Mouse (Mus musculus) gastrocnemius, adult 2 months (tissue): ENCODE measurements around the gene Atxn1. TPM values are rescaled to one million over a fixed set of nuclear protein-coding genes. Genes with fewer than 3 reads are reported as not detected.

Experiments used
- DNase-seq: peaks from one replicate; pipeline ENCODE4 v3.0.0; 2022
- H3K27ac ChIP-seq: fragments of 200-600 bp; 2 replicates; pipeline ENCODE4 v1.8.1; 2022; ENCODE audit warnings: mild to moderate bottlenecking
- H3K4me3 ChIP-seq: fragments of 200-600 bp; 2 replicates; pipeline ENCODE4 v1.8.1; 2022; ENCODE audit warnings: mild to moderate bottlenecking, moderate library complexity
- CTCF ChIP-seq: fragments of 200-600 bp; IDR thresholded peaks from 2 replicates; pipeline ENCODE4 v1.8.1; 2022; ENCODE audit warnings: antibody characterized with exemption, mild to moderate bottlenecking, moderate library complexity
- intact Hi-C: fragments of 180-260 bp; cut with DNase I; formaldehyde crosslinking; loops from one replicate; pipeline ENCODE4 v1.15.1; 2025
- total RNA-seq, 2 experiments: library from RNA; stranded (reverse); gene quantifications; 2 replicates each; pipeline ENCODE4 v1.2.3; 2021

Gene Atxn1
- total RNA-seq, 2 experiments from 2014 or later = 40.4 to 56.3 TPM

DNA sequence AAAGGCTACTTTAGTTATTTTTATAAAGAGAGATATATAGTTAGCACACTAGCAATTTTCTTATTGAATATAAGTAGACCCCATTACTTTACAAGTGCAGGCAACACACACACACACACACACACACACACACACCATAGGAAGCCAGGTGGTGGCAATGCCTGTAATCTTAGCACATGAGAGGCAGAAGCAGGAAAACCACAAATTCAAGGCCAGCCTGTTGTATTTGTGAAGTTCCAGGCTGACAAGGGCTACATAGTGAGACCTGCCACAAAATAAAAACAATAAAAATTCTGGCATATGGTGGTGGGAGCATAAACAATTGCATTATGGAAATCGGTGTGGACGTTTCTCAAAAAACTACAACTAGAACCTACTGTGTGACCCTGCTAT is 88.4 kb downstream of the Atxn1 start:
- DNase-seq = no peak
- TF ChIP-seq CTCF = no peak
- intact Hi-C loops = no loop called here
- Histone ChIP-seq H3K4me3 (no peak overlapping the region), H3K27ac (no peak overlapping the region)

DNA sequence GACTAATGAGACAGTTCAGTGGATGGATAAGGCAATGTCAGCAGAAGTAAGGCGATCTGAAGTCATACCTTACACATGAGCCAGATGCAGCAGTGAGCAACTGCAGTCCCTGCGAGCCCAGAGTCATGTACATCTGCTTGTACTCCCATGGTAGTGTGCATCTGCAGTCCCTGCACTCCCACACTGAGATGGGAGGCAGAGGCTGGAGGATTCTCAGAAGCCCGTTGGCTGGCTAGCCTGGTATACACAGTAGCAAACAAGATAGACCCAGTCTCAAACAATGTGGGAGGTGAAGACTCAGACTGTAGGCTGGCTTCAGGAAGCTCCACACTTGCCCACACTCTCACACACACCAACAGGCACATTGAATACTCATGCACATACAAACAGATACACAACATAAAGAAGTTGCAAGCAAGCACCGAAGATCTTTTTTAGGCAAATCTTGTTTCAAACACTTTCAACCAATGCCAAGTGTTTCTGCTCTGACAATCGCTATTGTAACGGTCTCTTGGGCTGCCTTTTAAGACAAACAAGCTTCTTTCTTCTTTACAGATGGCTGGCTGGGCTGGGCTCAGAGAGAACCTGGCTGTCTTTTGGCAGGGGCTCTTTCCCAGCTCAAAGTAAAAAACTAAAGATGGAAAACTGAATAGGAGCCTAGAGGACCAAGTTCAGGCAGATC is 89.0 kb downstream of the Atxn1 start:
- DNase-seq = no peak
- intact Hi-C loops = no loop called here
- H3K27ac ChIP-seq = no peak overlapping the region
- no peak for TF ChIP-seq CTCF
- H3K4me3 ChIP-seq = no peak overlapping the region

DNA sequence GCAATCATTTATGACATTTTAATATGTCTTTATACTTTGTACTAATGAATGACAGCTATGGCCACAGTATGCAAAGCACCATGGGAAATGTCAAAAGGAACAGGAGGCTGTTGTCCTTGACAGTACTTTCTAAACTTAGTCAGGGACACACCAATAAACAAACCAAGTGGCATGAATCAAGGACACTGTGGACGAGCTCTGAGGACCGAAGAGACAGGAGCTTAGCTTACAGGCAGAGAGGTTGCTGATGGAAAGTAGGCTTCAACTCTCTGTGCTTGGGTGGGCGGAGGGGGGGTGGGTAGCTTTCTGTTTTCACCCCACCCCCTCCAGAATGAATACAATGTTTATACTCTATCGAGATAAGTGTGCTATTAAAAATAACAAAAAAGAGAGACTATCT is 90.6 kb downstream of the Atxn1 start:
- intact Hi-C loops = loop anchor here (5.0 kb wide), 1 partner anchor 42 kb away; no protein-coding TSS in a partner anchor
- H3K27ac ChIP-seq = peak overlapping the region; percentile 88
- TF ChIP-seq CTCF = no peak

DNA sequence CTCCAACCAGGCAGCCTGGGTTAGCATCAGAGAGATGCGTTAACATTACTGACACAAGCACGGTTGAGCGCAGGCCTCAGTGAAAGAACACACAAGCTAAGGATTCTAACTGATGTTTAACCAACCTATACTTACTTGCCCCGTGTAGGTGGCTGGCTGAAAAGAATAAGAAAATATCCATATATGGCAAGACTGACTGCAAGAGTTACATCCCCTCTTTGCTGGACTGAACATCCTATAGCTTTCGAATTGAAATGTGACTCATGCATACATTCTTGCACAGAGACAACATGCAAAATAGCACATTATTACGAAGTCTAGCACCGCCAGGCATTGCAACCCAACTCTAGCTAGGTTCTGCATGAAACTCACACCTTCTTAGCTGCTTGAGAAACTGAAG is 91.8 kb downstream of the Atxn1 start:
- no peak for TF ChIP-seq CTCF
- no peak overlapping the region for H3K4me3 ChIP-seq
- intact Hi-C loops = loop anchor here (2.0 to 5.0 kb wide), 2 partner anchors 41 to 90 kb away; no protein-coding TSS in a partner anchor
- H3K27ac ChIP-seq = peak overlapping the region; percentile 88
- no peak for DNase-seq

More for the DNA sequence above, 90.6 kb downstream of the Atxn1 start:
- no peak for DNase-seq
- H3K4me3 ChIP-seq = no peak overlapping the region

DNA sequence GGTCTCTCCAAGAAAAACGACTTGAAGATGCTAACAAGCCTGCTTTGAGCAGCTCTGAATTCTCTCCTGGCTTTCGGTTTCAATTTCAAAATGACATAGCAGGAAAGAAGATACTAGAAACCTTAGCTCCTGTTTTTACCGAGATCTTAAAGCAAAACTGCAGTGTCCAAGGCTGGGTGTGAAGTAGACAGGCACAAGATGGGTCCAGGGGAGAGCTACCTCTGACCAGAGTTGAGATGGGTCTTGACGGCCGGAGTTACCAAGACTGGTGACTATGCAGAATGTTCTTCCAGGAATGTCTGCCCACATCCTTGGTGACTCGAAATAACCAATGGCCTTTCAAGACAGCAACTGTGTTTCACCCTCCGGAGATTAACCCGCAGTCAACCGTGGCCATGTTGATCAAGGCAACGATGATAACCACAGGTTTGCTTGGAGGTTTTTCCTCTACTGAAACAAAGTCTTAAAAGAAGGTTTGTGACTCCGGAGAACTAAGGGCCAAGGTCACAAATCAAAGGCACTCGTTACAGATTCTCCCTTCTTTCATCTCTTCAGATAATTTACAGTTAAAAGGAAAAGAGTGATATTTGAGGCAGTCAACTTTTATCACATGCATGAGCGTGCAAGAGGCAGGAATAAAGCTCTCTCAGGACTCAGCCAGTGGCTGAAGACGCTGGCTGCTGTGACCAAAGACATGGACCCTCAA is 92.6 kb downstream of the Atxn1 start:
- H3K27ac ChIP-seq = peak overlapping the region; percentile 88
- no peak for TF ChIP-seq CTCF
- peak; percentile 51 for DNase-seq
- H3K4me3 ChIP-seq = peak overlapping the region; percentile 72
- intact Hi-C loops = loop anchor here (2.0 to 5.0 kb wide), 2 partner anchors 40 to 91 kb away; no protein-coding TSS in a partner anchor

DNA sequence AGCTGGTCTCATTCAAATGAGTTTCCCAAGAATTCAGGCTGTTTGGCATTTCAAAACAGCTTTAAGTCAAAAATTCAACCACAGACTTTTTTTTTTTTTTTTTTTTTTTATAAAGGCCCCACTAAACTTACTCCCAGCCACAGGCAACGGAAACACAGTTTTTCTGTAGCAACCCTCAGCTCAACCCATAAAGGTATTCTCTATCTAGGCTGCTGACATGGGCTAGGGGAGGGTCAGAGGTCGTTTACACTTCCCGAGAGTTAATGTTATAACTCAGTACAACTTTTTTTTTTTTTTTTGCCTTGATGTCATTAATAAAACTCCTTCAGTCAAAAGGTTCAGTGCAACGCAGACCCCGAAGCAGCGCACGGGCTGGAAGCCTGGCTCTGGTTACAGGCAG is 93.3 kb downstream of the Atxn1 start:
- peak; percentile 43 for DNase-seq
- peak overlapping the region; percentile 88 for H3K27ac ChIP-seq
- H3K4me3 ChIP-seq = peak overlapping the region; percentile 72
- intact Hi-C loops = loop anchor here (5.0 kb wide), 1 partner anchor 39 kb away; no protein-coding TSS in a partner anchor
- TF ChIP-seq CTCF = no peak

DNA sequence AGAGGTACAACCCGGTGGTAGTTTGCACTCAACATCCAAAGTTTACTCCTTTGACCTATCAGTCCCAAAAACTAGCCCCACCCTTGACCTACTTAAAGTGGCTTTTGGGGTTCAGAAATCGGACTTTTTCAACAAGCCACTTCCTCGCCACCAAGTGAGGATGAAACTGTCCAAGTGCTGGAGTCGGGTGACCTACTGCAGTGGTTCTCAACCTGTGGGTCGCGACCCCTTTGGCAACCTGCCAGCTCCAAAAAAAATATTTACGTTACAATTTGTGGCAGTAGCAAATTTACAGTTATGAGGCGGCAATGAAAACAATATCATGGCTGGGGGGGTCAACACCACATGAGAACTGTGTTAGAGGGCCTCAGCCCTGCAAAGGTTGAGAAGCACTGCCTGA is 95.9 kb downstream of the Atxn1 start:
- Histone ChIP-seq H3K27ac (no peak overlapping the region), H3K4me3 (no peak overlapping the region)
- TF ChIP-seq CTCF = no peak
- intact Hi-C loops = no loop called here
- no peak for DNase-seq

DNA sequence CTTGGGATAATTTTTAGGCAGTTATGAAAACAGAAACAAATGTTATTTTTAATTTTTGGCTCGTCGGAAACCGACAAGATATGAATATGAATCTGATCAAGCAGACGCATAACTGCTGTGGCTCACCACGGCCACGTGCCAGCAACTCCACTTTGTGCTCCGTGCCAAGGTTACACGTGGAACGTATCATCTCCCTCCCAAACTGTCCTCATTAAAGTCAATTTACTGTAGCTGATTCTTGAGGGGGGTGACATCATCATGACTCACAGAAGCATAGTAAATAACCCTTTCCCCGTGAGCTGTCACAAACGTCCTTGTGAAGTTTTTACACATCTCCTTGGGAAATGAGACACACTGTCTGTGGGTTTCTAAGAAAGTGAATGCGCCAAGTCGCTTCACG is 97.5 kb downstream of the Atxn1 start:
- TF ChIP-seq CTCF = no peak
- Histone ChIP-seq H3K27ac (no peak overlapping the region), H3K4me3 (no peak overlapping the region)
- intact Hi-C loops = no loop called here
- peak; percentile 48 for DNase-seq

DNA sequence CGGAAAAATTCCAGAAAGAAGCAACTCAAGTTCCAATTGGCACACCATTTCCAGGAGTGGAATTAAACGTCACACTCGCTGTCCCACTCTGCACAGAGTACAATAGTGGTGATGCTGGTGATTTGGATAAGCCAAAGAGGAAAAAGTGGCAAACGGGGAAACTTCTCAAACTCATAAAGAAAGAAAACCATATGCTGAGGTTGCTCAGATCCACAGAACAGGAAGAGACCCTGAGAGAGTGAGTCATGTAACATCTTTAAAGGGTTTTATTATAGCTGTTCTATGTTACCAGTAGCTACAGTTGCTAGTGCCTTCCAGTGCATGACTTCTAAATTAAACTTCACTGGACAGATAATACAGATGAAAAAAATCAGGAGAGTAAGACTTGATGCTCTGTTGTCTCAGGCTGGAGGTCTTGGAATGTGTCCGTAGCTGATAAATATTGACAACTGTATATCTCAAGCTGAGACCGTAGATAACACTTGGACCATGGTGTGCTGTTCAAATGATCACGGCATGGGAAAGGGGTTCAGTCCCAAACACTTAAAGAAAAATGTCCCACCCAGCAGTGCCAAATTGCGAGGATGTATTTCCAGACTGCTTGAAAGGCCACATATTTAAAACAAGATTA is 98.1 kb downstream of the Atxn1 start:
- no peak overlapping the region for H3K4me3 ChIP-seq
- TF ChIP-seq CTCF = no peak
- H3K27ac ChIP-seq = no peak overlapping the region
- DNase-seq = no peak
- intact Hi-C loops = no loop called here

DNA sequence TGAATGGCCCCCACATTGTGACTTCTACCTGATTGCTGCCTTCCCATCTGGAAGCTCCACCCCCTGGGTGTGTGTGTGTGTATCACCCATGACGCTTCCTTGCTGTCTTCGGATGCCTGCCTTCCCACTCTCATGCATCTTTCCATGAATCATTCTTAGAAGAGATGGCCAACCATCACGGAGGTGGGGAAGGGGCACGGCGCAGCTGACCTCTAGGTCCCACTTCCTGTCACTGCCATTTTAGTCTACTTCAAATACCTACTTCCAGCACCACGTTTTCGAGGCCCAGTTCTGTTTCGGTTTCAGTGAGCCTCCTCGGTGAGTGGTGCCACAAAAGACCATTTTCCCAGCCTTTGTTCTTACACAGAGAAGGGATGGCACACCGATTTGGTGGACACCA is 99.2 kb downstream of the Atxn1 start:
- Histone ChIP-seq H3K27ac (no peak overlapping the region), H3K4me3 (no peak overlapping the region)
- intact Hi-C loops = no loop called here
- no peak for TF ChIP-seq CTCF
- no peak for DNase-seq

DNA sequence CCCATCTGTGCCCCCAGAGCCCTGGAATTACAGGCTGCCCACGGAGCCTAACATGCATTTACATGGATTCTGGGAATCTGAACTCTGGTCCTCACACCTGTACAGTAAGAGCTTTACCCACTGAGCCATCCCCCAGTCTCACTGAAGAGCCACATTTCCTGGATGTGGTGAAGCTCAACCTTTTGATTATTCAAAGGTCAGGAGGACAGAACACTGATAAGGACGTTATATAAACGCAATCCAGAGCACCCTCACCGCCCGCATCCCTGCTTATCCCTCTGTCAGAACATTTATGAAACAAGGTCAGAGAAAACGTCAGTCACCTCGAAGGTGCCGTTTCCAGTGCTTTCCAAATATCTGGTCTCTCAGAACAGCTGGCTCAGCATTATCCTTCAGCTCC is 101.0 kb downstream of the Atxn1 start:
- TF ChIP-seq CTCF = no peak
- H3K27ac ChIP-seq = no peak overlapping the region
- DNase-seq = no peak
- no peak overlapping the region for H3K4me3 ChIP-seq
- intact Hi-C loops = no loop called here

DNA sequence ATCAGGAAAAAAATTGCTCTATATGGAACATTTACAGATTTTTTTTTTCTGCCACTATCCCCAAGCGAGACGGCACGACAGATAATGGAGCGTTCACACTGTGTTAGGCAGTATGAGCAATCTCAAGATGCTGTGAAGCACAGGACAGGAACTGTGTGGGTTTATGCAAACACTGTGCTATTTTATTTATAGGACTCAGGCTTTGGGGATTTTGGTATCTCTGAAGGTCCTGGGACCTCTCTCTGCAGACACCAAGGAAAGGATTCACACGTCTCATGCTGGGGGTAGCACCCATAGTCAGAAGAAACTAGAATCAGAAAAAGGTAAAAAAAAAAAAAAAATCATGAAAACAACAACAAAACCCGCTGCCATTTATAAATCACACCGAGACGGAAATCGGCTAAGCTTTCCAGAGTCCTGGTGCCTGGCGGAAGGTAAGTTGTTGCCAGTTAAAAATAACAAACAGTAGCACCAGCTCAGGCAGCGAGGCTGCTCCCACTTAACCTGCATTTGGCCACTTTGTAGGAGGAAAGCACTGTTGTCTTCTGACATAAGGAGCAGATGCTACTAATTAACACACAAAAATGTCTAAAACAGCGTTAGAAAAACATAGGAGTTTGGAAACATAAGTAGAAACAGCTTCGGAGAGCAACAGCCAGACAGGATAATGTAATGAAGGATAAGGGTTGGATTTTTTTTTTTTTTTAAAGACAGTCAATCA is 102.8 kb downstream of the Atxn1 start:
- intact Hi-C loops = no loop called here
- H3K27ac ChIP-seq = peak overlapping the region; percentile 31; the same call in 1 of the 2 replicates
- no peak for DNase-seq
- no peak overlapping the region for H3K4me3 ChIP-seq
- TF ChIP-seq CTCF = no peak
